Mouse (Mus musculus) erythroblast, adult 5-6 weeks (primary cell): ENCODE data around the gene Gm15446. TPM values are rescaled to one million over a fixed set of nuclear protein-coding genes. Genes with fewer than 3 reads are reported as not detected.
"Not testable (repeated sequence)": the region's sequence is repeated elsewhere in the genome, so short reads cannot be mapped to it uniquely, and the experiment has no call there.

ENCODE experiments used
- ATAC-seq: replicated peaks from 2 replicates; pipeline ENCODE4 v1.8.0; 2016; ENCODE audit warnings: moderate number of reproducible peaks, mild to moderate bottlenecking, moderate TSS enrichment, inconsistent platforms; ENCODE audit not compliant: poor library complexity, low FRiP score, severe bottlenecking
- total RNA-seq, 2 experiments: library from RNA; stranded (forward) in 1 of 2; stranded (reverse) in 1 of 2; fragments of 150-400 nt in 1 of 2; fragments of 200-764, 138-1000 nt in 1 of 2; gene quantifications; 2 replicates each; pipeline versions ENCODE4 v1.2.3 to v1.2.4; 2015 to 2017; ENCODE audit warnings: low replicate concordance in 2 of 2

Gene Gm15446
- total RNA-seq (2015; ENCODE audit: low replicate concordance) (0.38 and 1.5 TPM in 2 replicates), total RNA-seq (2017; ENCODE audit: low replicate concordance) (1.5 and 57.6 TPM in 2 replicates)

GRCm38 (mm10) chr5:109923261-109924071 is at the start of gene Gm15446:
Gm15446 (plus strand) TSS chr5:109923400.
- ATAC-seq, result peak; percentile 100

- ATAC-seq, result not testable (repeated sequence)
These were observed 929 bp downstream of the Gm15446 start for GRCm38 (mm10) chr5:109924129-109924528.

- no peak for ATAC-seq
These were observed 1.7 kb downstream of the Gm15446 start for GRCm38 (mm10) chr5:109924936-109925335.

DNA sequence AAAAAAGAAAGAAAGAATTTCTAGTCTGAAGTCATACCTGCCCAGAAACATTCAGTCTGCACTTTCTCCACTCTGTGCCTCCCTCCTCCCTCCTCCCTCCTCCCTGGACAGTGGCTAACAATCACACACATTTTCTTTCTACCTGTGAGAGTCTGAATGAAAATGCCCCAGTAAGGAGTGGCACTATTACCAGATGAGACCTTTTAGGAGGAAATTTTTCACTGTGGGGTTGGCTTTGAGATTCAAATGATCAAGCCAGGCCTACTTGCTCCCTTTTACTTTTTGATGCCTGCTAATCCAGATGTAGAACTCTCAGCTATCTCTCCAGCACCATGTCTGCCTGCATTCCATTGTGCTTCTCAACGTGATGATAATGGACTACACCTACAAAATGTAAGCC is 27.1 kb downstream of the Gm15446 start:
- no peak for ATAC-seq

DNA sequence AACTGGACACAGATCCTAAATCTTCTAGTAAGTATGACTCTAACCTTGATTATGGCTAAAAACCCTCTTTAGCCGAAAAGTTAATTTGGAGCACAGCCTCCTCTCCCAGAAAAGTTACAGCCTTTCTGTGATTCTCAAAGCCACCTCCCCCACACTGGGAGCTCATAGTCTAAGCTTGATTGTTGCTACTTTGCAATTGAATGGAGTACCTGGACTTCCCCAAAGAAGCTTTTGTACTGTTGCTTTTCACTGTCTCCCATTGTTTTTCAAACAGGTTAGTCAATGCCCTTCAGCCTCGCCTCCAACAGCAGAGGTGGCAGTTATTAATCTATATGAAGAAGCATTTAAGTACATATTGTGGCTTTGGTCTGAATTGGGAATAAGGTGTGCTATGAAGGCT is 57.5 kb downstream of the Gm15446 start:
- not testable (repeated sequence) for ATAC-seq

Other genes starting within 250 kb of the Gm15446 start
- gene 5430403G16Rik, start 232.4 kb upstream of the Gm15446 start, total RNA-seq (2015; ENCODE audit: low replicate concordance), result not detected in 2 replicates
- 0.84 TPM in 1 of 2 replicates, not detected in the other for gene 5430403G16Rik, start 232.4 kb upstream of the Gm15446 start, total RNA-seq (2017; ENCODE audit: low replicate concordance)
- 2.1 and 10.2 TPM in 2 replicates for gene 4930522L14Rik, start 171.5 kb upstream of the Gm15446 start, total RNA-seq (2015; ENCODE audit: low replicate concordance)
- 2.1 TPM in 1 of 2 replicates, not detected in the other for gene 4930522L14Rik, start 171.5 kb upstream of the Gm15446 start, total RNA-seq (2017; ENCODE audit: low replicate concordance)
- gene Zfp932, start 73.1 kb downstream of the Gm15446 start, total RNA-seq (2015; ENCODE audit: low replicate concordance), result 8.2 and 12.3 TPM in 2 replicates
- 8.6 and 24.5 TPM in 2 replicates for gene Zfp932, start 73.1 kb downstream of the Gm15446 start, total RNA-seq (2017; ENCODE audit: low replicate concordance)
- 8.6 TPM in 1 of 2 replicates, not detected in the other for gene Gm17655, start 149.1 kb downstream of the Gm15446 start, total RNA-seq (2015; ENCODE audit: low replicate concordance)
- gene Gm17655, start 149.1 kb downstream of the Gm15446 start, total RNA-seq (2017; ENCODE audit: low replicate concordance), result 2.0 and 6.8 TPM in 2 replicates
- gene Gm35315, start 171.0 kb downstream of the Gm15446 start, total RNA-seq (2015; ENCODE audit: low replicate concordance), result not detected in 2 replicates
- gene Gm35315, start 171.0 kb downstream of the Gm15446 start, total RNA-seq (2017; ENCODE audit: low replicate concordance), result 0.17 and 1.4 TPM in 2 replicates
- gene Plcxd1, start 176.6 kb downstream of the Gm15446 start, total RNA-seq (2015; ENCODE audit: low replicate concordance), result not detected in 2 replicates
- gene Plcxd1, start 176.6 kb downstream of the Gm15446 start, total RNA-seq (2017; ENCODE audit: low replicate concordance), result not detected in 2 replicates
- gene Gtpbp6, start 184.8 kb downstream of the Gm15446 start, total RNA-seq (2015; ENCODE audit: low replicate concordance), result 1.5 TPM in 1 of 2 replicates, not detected in the other
- 2.1 and 2.2 TPM in 2 replicates for gene Gtpbp6, start 184.8 kb downstream of the Gm15446 start, total RNA-seq (2017; ENCODE audit: low replicate concordance)
- gene Zfp605, start 186.7 kb downstream of the Gm15446 start, total RNA-seq (2015; ENCODE audit: low replicate concordance), result 1.5 and 4.0 TPM in 2 replicates
- 1.1 and 1.5 TPM in 2 replicates for gene Zfp605, start 186.7 kb downstream of the Gm15446 start, total RNA-seq (2017; ENCODE audit: low replicate concordance)
- 53.5 and 67.8 TPM in 2 replicates for gene Chfr, start 212.4 kb downstream of the Gm15446 start, total RNA-seq (2015; ENCODE audit: low replicate concordance)
- gene Chfr, start 212.4 kb downstream of the Gm15446 start, total RNA-seq (2017; ENCODE audit: low replicate concordance), result 69.3 and 97.0 TPM in 2 replicates